ENCODE assay signal across 10 mouse cellular contexts in genomic region chr1:36786377-36786776, GRCm38 (mm10). TPM values are rescaled to one million over a fixed set of nuclear protein-coding genes. Genes with fewer than 3 reads are reported as not detected.
DNase-seq lines count a peak whose midpoint lies in the region; ATAC-seq lines count a peak whose summit lies in the region.
"Had no signal": no experiment of that assay in that cellular context is flagged by ENCODE, and none has a peak within 500 bp of the region (broad histone marks: within the 10 kb centered on the region; RNA-seq: fewer than 3 reads in every experiment).

No protein-coding gene starts in this region.

- no peaks in the 10 kb centered on the region for H3K4me1 ChIP-seq in limb, embryonic 11.5 days (ENCODE audit: control insufficient read depth, insufficient read depth, low read length)
- peaks cover 12% of the 10 kb centered on the region for H3K4me1 ChIP-seq in limb, embryonic 10.5 days

- ATAC-seq in limb, embryonic 11.5 days (ENCODE audit: insufficient number of reproducible peaks, low FRiP score, low TSS enrichment, low read depth), result no peak

- no peaks in the 10 kb centered on the region; the same call in 1 of the 2 replicates for H3K36me3 ChIP-seq in limb, embryonic 11.5 days (ENCODE audit: control insufficient read depth, insufficient read depth, low read length)
- H3K36me3 ChIP-seq in limb, embryonic 10.5 days, result peaks cover 8% of the 10 kb centered on the region

- H3K9me3 ChIP-seq in limb, embryonic 11.5 days (ENCODE audit: control insufficient read depth, low read length), result no peaks in the 10 kb centered on the region
- H3K9me3 ChIP-seq in limb, embryonic 10.5 days (replicated peaks), result no peaks in the 10 kb centered on the region
- H3K9me3 ChIP-seq: kidney, embryonic 15.5 days had no signal

- DNase-seq in cerebellum, postnatal 10 days, result peak; percentile 45 to 54
- DNase-seq in cerebellum, postnatal 4 days (ENCODE audit: low spot score in 2 of 2), result no peak
- DNase-seq in limb, embryonic 11.5 days (ENCODE audit: low spot score), result peak; percentile 38
- DNase-seq in limb, embryonic 10.5 days (ENCODE audit: low spot score), result no peak
- DNase-seq in 416B (ENCODE audit: low read depth) (peak; percentile 24), R1 (ENCODE audit: low read depth, low spot score) (peak; percentile 70)
- DNase-seq in adrenal gland, adult 2 months, result no peak
- no peak for DNase-seq in c-Kit-positive CD71-positive TER-119-positive erythroid progenitor cells, embryonic 14.5 days (ENCODE audit: low spot score)
- DNase-seq: heart, postnatal 4 days had no signal

- H3K4me3 ChIP-seq in limb, embryonic 11.5 days (ENCODE audit: low read depth, low read length), result no peak overlapping the region
- no peak overlapping the region for H3K4me3 ChIP-seq in limb, embryonic 10.5 days

- no peak overlapping the region for H3K4me2 ChIP-seq in limb, embryonic 11.5 days (ENCODE audit: low read depth, severe bottlenecking)

- H3K9ac ChIP-seq in limb, embryonic 11.5 days (ENCODE audit: low read length), result no peak overlapping the region
- H3K9ac ChIP-seq: kidney, embryonic 15.5 days had no signal

- H3K27ac ChIP-seq in limb, embryonic 11.5 days (replicated peaks; ENCODE audit: low read depth, low read length), result no peak overlapping the region
- no peak overlapping the region for H3K27ac ChIP-seq in limb, embryonic 10.5 days
- H3K27ac ChIP-seq: kidney, embryonic 15.5 days had no signal

- WGBS in limb, embryonic 11.5 days, result 95% methylated on average over 7 of the region's 7 CpGs
- 93% methylated on average over 7 of the region's 7 CpGs for WGBS in limb, embryonic 10.5 days

- H3K27me3 ChIP-seq in limb, embryonic 11.5 days (ENCODE audit: control insufficient read depth, insufficient read depth, low read length), result no peaks in the 10 kb centered on the region
- H3K27me3 ChIP-seq in limb, embryonic 10.5 days (ENCODE audit: low read depth, poor library complexity, severe bottlenecking), result peaks cover 17% of the 10 kb centered on the region
- H3K27me3 ChIP-seq: kidney, embryonic 15.5 days had no signal

RNA-seq across cellular contexts. Expression of gene Zap70, which starts 24.8 kb away (rescaled TPM):
- 0.17 and 0.32 TPM in 2 replicates for polyA plus RNA-seq in limb, embryonic 11.5 days (2014; fragmentation: Nextera tagmentation; extraction: Ambion mirVana)
- 0.36 TPM in 1 of 2 replicates, not detected in the other for polyA plus RNA-seq in limb, embryonic 10.5 days (2016; fragmentation: Nextera tagmentation; extraction: Ambion mirVana)
- under 1 TPM; 0.29 to 0.90 TPM for total RNA-seq in adrenal gland, adult 2 months (2021)
- 2.1 and 3.3 TPM in 2 replicates for polyA plus RNA-seq in adrenal gland, adult 2 months (2012; rRNA removed)

Comparison
In these comparisons a context has a peak if more than half of its experiments do, and no peak if none do; other contexts are left out.
1. DNase-seq: peak in cerebellum, postnatal 10 days (2 of 2), limb, embryonic 11.5 days (single experiment), 416B (single experiment) and R1 (single experiment); none in cerebellum, postnatal 4 days (0 of 2), limb, embryonic 10.5 days (single experiment), adrenal gland, adult 2 months (single experiment) and c-Kit-positive CD71-positive TER-119-positive erythroid progenitor cells, embryonic 14.5 days (single experiment).